Mouse (Mus musculus): ENCODE measurements around the gene Map2k3. TPM values are rescaled to one million over a fixed set of nuclear protein-coding genes. Genes with fewer than 3 reads are reported as not detected.

Map2k3 gene
- polyA plus RNA-seq, 1 experiment from 2014 or later: 106 TPM

GRCm38 (mm10) chr11:60908073-60908472, 23.8 kb upstream of the Map2k3 start:
- H3K4me1 ChIP-seq (ENCODE audit: insufficient read depth, low read depth, low read length): peaks cover 13% of the 10 kb centered on the region
- no peaks in the 10 kb centered on the region for H3K27me3 ChIP-seq (replicated peaks; ENCODE audit: insufficient read depth, low read length)
- H3K4me3 ChIP-seq (ENCODE audit: low read depth, low read length): no peak overlapping the region
- 69% methylated on average over 3 of the region's 3 CpGs for WGBS
- H3K9me3 ChIP-seq (ENCODE audit: low read length): no peaks in the 10 kb centered on the region
- DNase-seq (ENCODE audit: low spot score) (no peak), ATAC-seq (no peak)
- H3K4me2 ChIP-seq (replicated peaks; ENCODE audit: low read depth, low read length): no peak overlapping the region
- peaks cover 13% of the 10 kb centered on the region for H3K36me3 ChIP-seq (ENCODE audit: insufficient read depth, low read length)
- TF ChIP-seq EP300 (IDR thresholded peaks at IDR 0.05): no peak
- TF ChIP-seq CTCF (IDR thresholded peaks at IDR 0.05): peak; percentile 44
- H3K27ac ChIP-seq (ENCODE audit: low read length): no peak overlapping the region
- H3K9ac ChIP-seq (replicated peaks; ENCODE audit: low read depth): no peak overlapping the region

- Histone ChIP-seq H3K36me3 (ENCODE audit: insufficient read depth, low read length) (peaks cover 9% of the 10 kb centered on the region; the same call in 1 of the 2 replicates), H3K4me2 (replicated peaks; ENCODE audit: low read depth, low read length) (no peak overlapping the region), H3K27me3 (replicated peaks; ENCODE audit: insufficient read depth, low read length) (no peaks in the 10 kb centered on the region), H3K9me3 (ENCODE audit: low read length) (no peaks in the 10 kb centered on the region), H3K27ac (ENCODE audit: low read length) (no peak overlapping the region), H3K9ac (replicated peaks; ENCODE audit: low read depth) (no peak overlapping the region), H3K4me3 (ENCODE audit: low read depth, low read length) (no peak overlapping the region), H3K4me1 (ENCODE audit: insufficient read depth, low read depth, low read length) (peaks cover 13% of the 10 kb centered on the region)
- 60% methylated on average over 1 of the region's 1 CpGs for WGBS
- ATAC-seq (no peak), DNase-seq (ENCODE audit: low spot score) (peak; percentile 59)
- no peak for TF ChIP-seq CTCF (IDR thresholded peaks at IDR 0.05)
- no peak for TF ChIP-seq EP300 (IDR thresholded peaks at IDR 0.05)
Observed at GRCm38 (mm10) chr11:60909626-60910025, 22.2 kb upstream of the Map2k3 start.

GRCm38 (mm10) chr11:60912525-60912973, 19.3 kb upstream of the Map2k3 start:
- TF ChIP-seq CTCF (IDR thresholded peaks at IDR 0.05) (no peak), EP300 (IDR thresholded peaks at IDR 0.05) (no peak)
- H3K27me3 ChIP-seq (replicated peaks; ENCODE audit: insufficient read depth, low read length): no peaks in the 10 kb centered on the region
- no peaks in the 10 kb centered on the region for H3K36me3 ChIP-seq (ENCODE audit: insufficient read depth, low read length)
- peaks cover 13% of the 10 kb centered on the region for H3K4me1 ChIP-seq (ENCODE audit: insufficient read depth, low read depth, low read length)
- H3K4me2 ChIP-seq (replicated peaks; ENCODE audit: low read depth, low read length): peak overlapping the region; percentile 89
- DNase-seq (ENCODE audit: low spot score) (peak; percentile 30), ATAC-seq (no peak)
- no peak overlapping the region for H3K27ac ChIP-seq (ENCODE audit: low read length)
- 13% methylated on average over 7 of the region's 7 CpGs for WGBS
- H3K4me3 ChIP-seq (ENCODE audit: low read depth, low read length): peak overlapping the region; percentile 76
- peak overlapping the region; percentile 68; the same call in 1 of the 2 replicates for H3K9ac ChIP-seq (replicated peaks; ENCODE audit: low read depth)
- H3K9me3 ChIP-seq (ENCODE audit: low read length): no peaks in the 10 kb centered on the region

- Histone ChIP-seq H3K4me3 (ENCODE audit: low read depth, low read length) (peak overlapping the region; percentile 76), H3K9ac (replicated peaks; ENCODE audit: low read depth) (peak overlapping the region; percentile 68), H3K36me3 (ENCODE audit: insufficient read depth, low read length) (no peaks in the 10 kb centered on the region), H3K4me2 (replicated peaks; ENCODE audit: low read depth, low read length) (peak overlapping the region; percentile 89), H3K4me1 (ENCODE audit: insufficient read depth, low read depth, low read length) (peaks cover 13% of the 10 kb centered on the region), H3K27ac (ENCODE audit: low read length) (peak overlapping the region; percentile 72), H3K27me3 (replicated peaks; ENCODE audit: insufficient read depth, low read length) (no peaks in the 10 kb centered on the region), H3K9me3 (ENCODE audit: low read length) (no peaks in the 10 kb centered on the region)
- 1% methylated on average over 81 of the region's 86 CpGs for WGBS
- TF ChIP-seq EP300 (IDR thresholded peaks at IDR 0.05) (no peak), CTCF (IDR thresholded peaks at IDR 0.05) (no peak)
- ATAC-seq: peak; percentile 93
- DNase-seq (ENCODE audit: low spot score): peak; percentile 96
Observed at GRCm38 (mm10) chr11:60913301-60914196, 18.3 kb upstream of the Map2k3 start.

- H3K9me3 ChIP-seq (ENCODE audit: low read length): no peaks in the 10 kb centered on the region
Observed at GRCm38 (mm10) chr11:60914491-60914890, 17.3 kb upstream of the Map2k3 start, which contains the start of gene Natd1. Gene Natd1, minus strand, starts transcription at chr11:60914750.

GRCm38 (mm10) chr11:60915201-60915600, 16.6 kb upstream of the Map2k3 start:
- Histone ChIP-seq H3K27ac (ENCODE audit: low read length) (no peak overlapping the region), H3K4me1 (ENCODE audit: insufficient read depth, low read depth, low read length) (peaks cover 13% of the 10 kb centered on the region), H3K36me3 (ENCODE audit: insufficient read depth, low read length) (no peaks in the 10 kb centered on the region), H3K27me3 (replicated peaks; ENCODE audit: insufficient read depth, low read length) (no peaks in the 10 kb centered on the region), H3K9me3 (ENCODE audit: low read length) (no peaks in the 10 kb centered on the region), H3K4me2 (replicated peaks; ENCODE audit: low read depth, low read length) (no peak overlapping the region), H3K4me3 (ENCODE audit: low read depth, low read length) (no peak overlapping the region), H3K9ac (replicated peaks; ENCODE audit: low read depth) (no peak overlapping the region)
- ATAC-seq: no peak
- TF ChIP-seq CTCF (IDR thresholded peaks at IDR 0.05) (no peak), EP300 (IDR thresholded peaks at IDR 0.05) (no peak)
- peak; percentile 44 for DNase-seq (ENCODE audit: low spot score)
- WGBS: 52% methylated on average over 4 of the region's 4 CpGs

More at GRCm38 (mm10) chr11:60914491-60914890, 17.3 kb upstream of the Map2k3 start, which contains the start of gene Natd1:
- H3K27me3 ChIP-seq (replicated peaks; ENCODE audit: insufficient read depth, low read length): no peaks in the 10 kb centered on the region
- H3K36me3 ChIP-seq (ENCODE audit: insufficient read depth, low read length): no peaks in the 10 kb centered on the region
- peak within 1 kb of the TSS; percentile 89 for H3K4me2 ChIP-seq (replicated peaks; ENCODE audit: low read depth, low read length)
- DNase-seq (ENCODE audit: low spot score) (no peak), ATAC-seq (no peak)
- WGBS: 26% methylated on average over 7 of the region's 7 CpGs
- H3K27ac ChIP-seq (ENCODE audit: low read length): peak within 1 kb of the TSS; percentile 72
- TF ChIP-seq CTCF (IDR thresholded peaks at IDR 0.05) (no peak), EP300 (IDR thresholded peaks at IDR 0.05) (no peak)
- peaks cover 13% of the 10 kb centered on the region for H3K4me1 ChIP-seq (ENCODE audit: insufficient read depth, low read depth, low read length)
- peak within 1 kb of the TSS; percentile 68 for H3K9ac ChIP-seq (replicated peaks; ENCODE audit: low read depth)
- peak within 1 kb of the TSS; percentile 76 for H3K4me3 ChIP-seq (ENCODE audit: low read depth, low read length)
